In genomic region chr5:30915456-30915855, GRCm38 (mm10) we compare ENCODE assay signal across 8 mouse cellular contexts. TPM values are rescaled to one million over a fixed set of nuclear protein-coding genes. Genes with fewer than 3 reads are reported as not detected.
DNase-seq lines count a peak whose midpoint lies in the region; ATAC-seq and TF ChIP-seq lines count a peak whose summit lies in the region.
"Had no signal": no experiment of that assay in that cellular context is flagged by ENCODE, and none has a peak within 500 bp of the region (broad histone marks: within the 10 kb centered on the region; RNA-seq: fewer than 3 reads in every experiment).

No protein-coding gene starts in this region.

- H3K9ac ChIP-seq in hindbrain, embryonic 15.5 days: no peak overlapping the region
- H3K9ac ChIP-seq in midbrain, embryonic 15.5 days: no peak overlapping the region

- H3K27me3 ChIP-seq in G1E (ENCODE audit: insufficient read depth, low read length): peaks cover 82% of the 10 kb centered on the region
- H3K27me3 ChIP-seq in embryonic facial prominence, embryonic 10.5 days (replicated peaks; ENCODE audit: low read depth, poor library complexity, severe bottlenecking): 0 out of 2 replicates have a peak, but pooled peaks cover 3% of the 10 kb centered on the region
- no peaks in the 10 kb centered on the region for H3K27me3 ChIP-seq in hindbrain, embryonic 15.5 days
- H3K27me3 ChIP-seq in midbrain, embryonic 15.5 days (replicated peaks): no peaks in the 10 kb centered on the region

- no peaks in the 10 kb centered on the region for H3K36me3 ChIP-seq in G1E (replicated peaks)
- peaks cover 39% of the 10 kb centered on the region for H3K36me3 ChIP-seq in embryonic facial prominence, embryonic 10.5 days (replicated peaks)
- no peaks in the 10 kb centered on the region for H3K36me3 ChIP-seq in hindbrain, embryonic 15.5 days
- no peaks in the 10 kb centered on the region for H3K36me3 ChIP-seq in midbrain, embryonic 15.5 days (replicated peaks)

- no peaks in the 10 kb centered on the region for H3K9me3 ChIP-seq in G1E (replicated peaks)
- H3K9me3 ChIP-seq in embryonic facial prominence, embryonic 10.5 days: no peaks in the 10 kb centered on the region
- H3K9me3 ChIP-seq in hindbrain, embryonic 15.5 days: no peaks in the 10 kb centered on the region
- H3K9me3 ChIP-seq in midbrain, embryonic 15.5 days: no peaks in the 10 kb centered on the region

- no peak for TF ChIP-seq CTCF in G1E (IDR thresholded peaks at IDR 0.05; ENCODE audit: low read depth, low read length)

- H3K4me2 ChIP-seq in hindbrain, embryonic 15.5 days: peak overlapping the region; percentile 38
- H3K4me2 ChIP-seq in midbrain, embryonic 15.5 days: 0 out of 2 replicates have a peak overlapping the region, but pooled peaks have one; percentile 22

- H3K4me1 ChIP-seq in G1E (ENCODE audit: insufficient read depth, low read depth, low read length): peaks cover 58% of the 10 kb centered on the region
- H3K4me1 ChIP-seq in embryonic facial prominence, embryonic 10.5 days: peaks cover 88% of the 10 kb centered on the region
- H3K4me1 ChIP-seq in hindbrain, embryonic 15.5 days (replicated peaks): peaks cover 27% of the 10 kb centered on the region
- peaks cover 20% of the 10 kb centered on the region for H3K4me1 ChIP-seq in midbrain, embryonic 15.5 days

- H3K27ac ChIP-seq in embryonic facial prominence, embryonic 10.5 days (replicated peaks): peak overlapping the region; percentile 89
- H3K27ac ChIP-seq in hindbrain, embryonic 15.5 days (replicated peaks): 0 out of 2 replicates have a peak overlapping the region, but pooled peaks have one; percentile 23
- H3K27ac ChIP-seq in midbrain, embryonic 15.5 days: peak overlapping the region; percentile 34; the same call in 1 of the 2 replicates

- no peak for ATAC-seq in G1E (ENCODE audit: extremely low read depth, insufficient number of reproducible peaks, low FRiP score, poor library complexity, severe bottlenecking)
- peak; percentile 21; the same call in 1 of the 2 replicates for ATAC-seq in hindbrain, embryonic 15.5 days (ENCODE audit: low FRiP score, low read depth)
- ATAC-seq in midbrain, embryonic 15.5 days (replicated peaks): peak; percentile 56

- DNase-seq in G1E (ENCODE audit: low spot score): no peak
- no peak for DNase-seq in embryonic facial prominence, embryonic 10.5 days (ENCODE audit: low spot score)
- DNase-seq in testis, postnatal 14 days (ENCODE audit: low spot score): no peak
- DNase-seq in ovary, postnatal 14 days (ENCODE audit: low spot score): no peak
- no peak for DNase-seq in gastrocnemius, postnatal 25 days

- WGBS in embryonic facial prominence, embryonic 10.5 days: 55% methylated on average over 9 of the region's 9 CpGs
- WGBS in hindbrain, embryonic 15.5 days: 72% methylated on average over 9 of the region's 9 CpGs
- 70% methylated on average over 9 of the region's 9 CpGs for WGBS in midbrain, embryonic 15.5 days

- 0 out of 2 replicates have a peak overlapping the region, but pooled peaks have one; percentile 33 for H3K4me3 ChIP-seq in G1E (ENCODE audit: low read depth, low read length)
- H3K4me3 ChIP-seq in embryonic facial prominence, embryonic 10.5 days: peak overlapping the region; percentile 61
- H3K4me3 ChIP-seq in hindbrain, embryonic 15.5 days: no peak overlapping the region
- no peak overlapping the region for H3K4me3 ChIP-seq in midbrain, embryonic 15.5 days

RNA-seq across cellular contexts. Expression of gene Emilin1, which starts 2.3 kb away (rescaled TPM):
- 0.38 TPM in 1 of 2 replicates, not detected in the other for total RNA-seq in G1E (2014; fragmentation: Nextera tagmentation)
- 1.0 and 2.6 TPM in 2 replicates for total RNA-seq in G1E (2017)
- 1.2 and 1.3 TPM in 2 replicates for polyA plus RNA-seq in G1E (2012)
- polyA plus RNA-seq in embryonic facial prominence, embryonic 10.5 days (2016; fragmentation: Nextera tagmentation; extraction: Ambion mirVana): 158 and 162 TPM in 2 replicates
- polyA plus RNA-seq in hindbrain, embryonic 15.5 days (2015; fragmentation: Nextera tagmentation; extraction: Ambion mirVana): 17.0 and 17.5 TPM in 2 replicates
- polyA plus RNA-seq in midbrain, embryonic 15.5 days (2015; fragmentation: Nextera tagmentation; extraction: Ambion mirVana): 17.8 and 20.3 TPM in 2 replicates
- total RNA-seq in gastrocnemius, postnatal 25 days (2021): 10 to 100 TPM in 1 of 2 experiments, 1 to 10 TPM in 1; 9.3 to 10.9 TPM

RNA-seq across cellular contexts. Expression of gene Khk, which starts 5.8 kb away (rescaled TPM):
- total RNA-seq in G1E (2014; fragmentation: Nextera tagmentation) (22.7 and 29.8 TPM in 2 replicates), G1E (2017) (43.4 TPM in 2 replicates)
- polyA plus RNA-seq in G1E (2012): 17.3 and 20.2 TPM in 2 replicates
- 8.1 and 9.9 TPM in 2 replicates for polyA plus RNA-seq in embryonic facial prominence, embryonic 10.5 days (2016; fragmentation: Nextera tagmentation; extraction: Ambion mirVana)
- polyA plus RNA-seq in hindbrain, embryonic 15.5 days (2015; fragmentation: Nextera tagmentation; extraction: Ambion mirVana): 9.9 and 10.7 TPM in 2 replicates
- polyA plus RNA-seq in midbrain, embryonic 15.5 days (2015; fragmentation: Nextera tagmentation; extraction: Ambion mirVana): 8.0 and 10.4 TPM in 2 replicates
- 10 to 100 TPM; 25.2 to 34.5 TPM for total RNA-seq in gastrocnemius, postnatal 25 days (2021)

RNA-seq across cellular contexts. Expression of gene Ost4, which starts 7.9 kb away (rescaled TPM):
- 309 and 472 TPM in 2 replicates for total RNA-seq in G1E (2014; fragmentation: Nextera tagmentation)
- total RNA-seq in G1E (2017): 346 and 348 TPM in 2 replicates
- 70.6 and 80.1 TPM in 2 replicates for polyA plus RNA-seq in G1E (2012)
- 399 and 407 TPM in 2 replicates for polyA plus RNA-seq in embryonic facial prominence, embryonic 10.5 days (2016; fragmentation: Nextera tagmentation; extraction: Ambion mirVana)
- polyA plus RNA-seq in hindbrain, embryonic 15.5 days (2015; fragmentation: Nextera tagmentation; extraction: Ambion mirVana): 242 and 266 TPM in 2 replicates
- polyA plus RNA-seq in midbrain, embryonic 15.5 days (2015; fragmentation: Nextera tagmentation; extraction: Ambion mirVana): 217 and 225 TPM in 2 replicates
- total RNA-seq in gastrocnemius, postnatal 25 days (2021): 100 to 1,000 TPM; 103 to 117 TPM

RNA-seq across cellular contexts. Expression of gene Agbl5, which starts 27.0 kb away (rescaled TPM):
- 31.2 and 48.5 TPM in 2 replicates for total RNA-seq in G1E (2014; fragmentation: Nextera tagmentation)
- 9.9 and 13.0 TPM in 2 replicates for total RNA-seq in G1E (2017)
- polyA plus RNA-seq in G1E (2012): 65.8 and 85.9 TPM in 2 replicates
- 21.8 and 26.9 TPM in 2 replicates for polyA plus RNA-seq in embryonic facial prominence, embryonic 10.5 days (2016; fragmentation: Nextera tagmentation; extraction: Ambion mirVana)
- 20.6 and 25.7 TPM in 2 replicates for polyA plus RNA-seq in hindbrain, embryonic 15.5 days (2015; fragmentation: Nextera tagmentation; extraction: Ambion mirVana)
- 25.2 and 32.3 TPM in 2 replicates for polyA plus RNA-seq in midbrain, embryonic 15.5 days (2015; fragmentation: Nextera tagmentation; extraction: Ambion mirVana)
- 1 to 10 TPM; 2.0 to 2.5 TPM for total RNA-seq in gastrocnemius, postnatal 25 days (2021)

RNA-seq across cellular contexts. Expression of gene Cgref1, which starts 29.9 kb away (rescaled TPM):
- not detected in 2 replicates for total RNA-seq in G1E (2014; fragmentation: Nextera tagmentation)
- 0.33 TPM in 1 of 2 replicates, not detected in the other for total RNA-seq in G1E (2017)
- polyA plus RNA-seq in G1E (2012): not detected in 2 replicates
- polyA plus RNA-seq in embryonic facial prominence, embryonic 10.5 days (2016; fragmentation: Nextera tagmentation; extraction: Ambion mirVana): 2.2 and 3.2 TPM in 2 replicates
- polyA plus RNA-seq in hindbrain, embryonic 15.5 days (2015; fragmentation: Nextera tagmentation; extraction: Ambion mirVana): 67.3 and 68.4 TPM in 2 replicates
- 62.7 and 66.5 TPM in 2 replicates for polyA plus RNA-seq in midbrain, embryonic 15.5 days (2015; fragmentation: Nextera tagmentation; extraction: Ambion mirVana)
- 1 to 10 TPM; 3.4 to 4.3 TPM for total RNA-seq in gastrocnemius, postnatal 25 days (2021)
- total RNA-seq: common myeloid progenitor, adult 5-6 weeks had no signal

Comparison
In these comparisons a context has a peak if more than half of its experiments do, and no peak if none do; other contexts are left out.
1. H3K4me3 ChIP-seq: peak in G1E (single experiment) and embryonic facial prominence, embryonic 10.5 days (single experiment); none in hindbrain, embryonic 15.5 days (single experiment) and midbrain, embryonic 15.5 days (single experiment).
2. H3K27ac ChIP-seq: peak in every context shown above with its lines; median percentile 89 in embryonic facial prominence, embryonic 10.5 days; 34 in midbrain, embryonic 15.5 days; 23 in hindbrain, embryonic 15.5 days.